ENCODE assay signal across 8 mouse cellular contexts in genomic region chr6:91165210-91165609, GRCm38 (mm10). TPM values are rescaled to one million over a fixed set of nuclear protein-coding genes. Genes with fewer than 3 reads are reported as not detected.
A peak's percentile ranks its signal among the peaks of the same experiment; 100 is the strongest.
DNase-seq lines count a peak whose midpoint lies in the region; ATAC-seq and TF ChIP-seq lines count a peak whose summit lies in the region.

No protein-coding gene starts in this region.

- peaks cover 55% of the 10 kb centered on the region for H3K27me3 ChIP-seq in CH12.LX (replicated peaks)
- H3K27me3 ChIP-seq in lung, embryonic 14.5 days (ENCODE audit: insufficient read depth, low read length) = no peaks in the 10 kb centered on the region

- H3K4me2 ChIP-seq in CH12.LX (ENCODE audit: insufficient read depth, low read depth, poor library complexity, severe bottlenecking) = no peak overlapping the region
- H3K4me2 ChIP-seq in lung, embryonic 14.5 days = no peak overlapping the region

- TF ChIP-seq EP300 in CH12.LX (IDR thresholded peaks at IDR 0.05; ENCODE audit: low read length) = no peak

- in situ Hi-C loops in CH12.LX (cut with MboI; ENCODE audit: low pct_ligation_motif_present, low pct_unique_long_range_greater_than_20kb, low sequenced_read_pairs) = loop anchor here (25.0 kb wide), 1 partner anchor 247 kb away; the partner anchor contains the start of gene Wnt7a

- no peaks in the 10 kb centered on the region for H3K9me3 ChIP-seq in CH12.LX (replicated peaks; ENCODE audit: low read length)
- H3K9me3 ChIP-seq in lung, embryonic 14.5 days (ENCODE audit: low read depth, low read length) = no peaks in the 10 kb centered on the region

- peak; percentile 90 to 91 for TF ChIP-seq CTCF in CH12.LX (conservative IDR thresholded peaks at IDR 0.05 in 1 of 2, IDR thresholded peaks at IDR 0.05 in 1 of 2; ENCODE audit: low read depth in 2 of 2, low read length in 2 of 2)
- TF ChIP-seq CTCF in layer of hippocampus, adult 2 months (conservative IDR thresholded peaks at IDR 0.05) = peak; percentile 98
- TF ChIP-seq CTCF in lung, embryonic 14.5 days (IDR thresholded peaks at IDR 0.05; ENCODE audit: low read depth) = peak; percentile 98
- 0 out of 2 replicates have a peak, but pooled peaks have one; percentile 40 for TF ChIP-seq CTCF in olfactory bulb, adult 2 months (IDR thresholded peaks at IDR 0.05; ENCODE audit: insufficient read depth, low read depth, low read length)

- H3K4me1 ChIP-seq in CH12.LX (ENCODE audit: control insufficient read depth in 1 of 2, insufficient read depth in 2 of 2) = no peaks in the 10 kb centered on the region
- H3K4me1 ChIP-seq in lung, embryonic 14.5 days (ENCODE audit: insufficient read depth) = no peaks in the 10 kb centered on the region
- H3K4me1 ChIP-seq in olfactory bulb, adult 2 months (ENCODE audit: control insufficient read depth, insufficient read depth, low read length) = peaks cover 11% of the 10 kb centered on the region

- H3K79me2 ChIP-seq in CH12.LX (replicated peaks; ENCODE audit: control insufficient read depth, extremely low read depth, insufficient read depth, poor library complexity, severe bottlenecking) = no peaks in the 10 kb centered on the region

- peak; percentile 90 for ATAC-seq in granulocyte monocyte progenitor cell, adult 5-6 weeks (replicated peaks; ENCODE audit: poor library complexity, severe bottlenecking)
- ATAC-seq in lung, embryonic 14.5 days (ENCODE audit: insufficient read depth) = peak; percentile 32; the same call in 1 of the 2 replicates

- no peak overlapping the region for H3K4me3 ChIP-seq in CH12.LX (replicated peaks in 1 of 3; ENCODE audit: low read depth in 2 of 3, low read length in 2 of 3, poor library complexity in 1 of 3)
- H3K4me3 ChIP-seq in layer of hippocampus, adult 2 months = no peak overlapping the region
- no peak overlapping the region for H3K4me3 ChIP-seq in lung, embryonic 14.5 days (ENCODE audit: low read depth, low read length)
- no peak overlapping the region for H3K4me3 ChIP-seq in olfactory bulb, adult 2 months (ENCODE audit: insufficient read depth, low read depth, low read length)

- dilution Hi-C loops in CH12.LX (cut with MboI; ENCODE audit: extremely low pct_ligation_motif_present, extremely low pct_unique_long_range_greater_than_20kb, low sequenced_read_pairs) = no loop called here

- peak; percentile 61 for DNase-seq in CH12.LX (ENCODE audit: extremely low read depth)
- peak; percentile 18 for DNase-seq in adrenal gland, adult 8-10 months
- DNase-seq in embryo, embryonic 10.5 days (ENCODE audit: low spot score) = peak; percentile 87
- DNase-seq in layer of hippocampus, adult 2 months (ENCODE audit: low spot score in 2 of 2) = peak in 1 of 2 experiments; percentile 86
- peak; percentile 87 for DNase-seq in lung, embryonic 14.5 days
- DNase-seq in thymus, postnatal 36 days = peak; percentile 58 to 68

- no peaks in the 10 kb centered on the region for H3K36me3 ChIP-seq in CH12.LX (replicated peaks in 1 of 2; ENCODE audit: control insufficient read depth in 1 of 2, insufficient read depth in 1 of 2, low read length in 1 of 2)
- no peaks in the 10 kb centered on the region for H3K36me3 ChIP-seq in lung, embryonic 14.5 days (ENCODE audit: insufficient read depth)

- peak; percentile 80 for TF ChIP-seq RAD21 in CH12.LX (IDR thresholded peaks at IDR 0.05; ENCODE audit: low read depth, low read length)

- no peak overlapping the region for H3K27ac ChIP-seq in CH12.LX (ENCODE audit: insufficient read depth, low read depth)
- peak overlapping the region; percentile 11; the same call in 1 of the 2 replicates for H3K27ac ChIP-seq in layer of hippocampus, adult 2 months
- no peak overlapping the region for H3K27ac ChIP-seq in lung, embryonic 14.5 days (ENCODE audit: low read depth)
- no peak overlapping the region for H3K27ac ChIP-seq in olfactory bulb, adult 2 months (ENCODE audit: insufficient read depth, low read depth, low read length)

- 32% methylated on average over 3 of the region's 3 CpGs for WGBS in lung, embryonic 14.5 days
- WGBS in olfactory bulb, adult 2 months = 30% methylated on average over 3 of the region's 3 CpGs

- no peak for TF ChIP-seq POLR2A in CH12.LX (IDR thresholded peaks at IDR 0.05; ENCODE audit: low read depth, low read length)
- TF ChIP-seq POLR2A in olfactory bulb, adult 2 months (IDR thresholded peaks at IDR 0.05; ENCODE audit: insufficient read depth, low read depth, low read length) = no peak

- no peak overlapping the region for H3K9ac ChIP-seq in CH12.LX (ENCODE audit: insufficient read depth, low read depth)
- H3K9ac ChIP-seq in lung, embryonic 14.5 days = no peak overlapping the region

TF ChIP-seq in CH12.LX, 34 proteins besides CTCF, POLR2A, EP300 and RAD21:
- peak; percentile 19; the same call in 1 of the 2 replicates for TF ChIP-seq MEF2A (IDR thresholded peaks at IDR 0.05; ENCODE audit: borderline replicate concordance, low read depth, low read length)
- TF ChIP-seq USF2 (conservative IDR thresholded peaks at IDR 0.05; ENCODE audit: low read depth, low read length) = no peak
- peak; percentile 82 for TF ChIP-seq SMC3 (IDR thresholded peaks at IDR 0.05; ENCODE audit: low read depth, low read length)
- no peak for TF ChIP-seq JUND (conservative IDR thresholded peaks at IDR 0.05; ENCODE audit: low read depth, low read length)
- TF ChIP-seq ZC3H11A (IDR thresholded peaks at IDR 0.05; ENCODE audit: low read depth, low read length) = no peak

RNA-seq across cellular contexts. Expression of gene Hdac11, which starts 8.7 kb away (rescaled TPM):
- total RNA-seq in CH12.LX (2012; rRNA removed) = 0.55 and 2.1 TPM in 2 replicates
- 0.22 TPM in 1 of 2 replicates, not detected in the other for total RNA-seq in CH12.LX (2014; rRNA removed)
- polyA plus RNA-seq in CH12.LX (2012; ENCODE audit: insufficient read length, low read depth) = 0.53 and 0.57 TPM in 2 replicates
- total RNA-seq in adrenal gland, adult 8-10 months (2022) = 10 to 100 TPM in 3 of 4 experiments, 1 to 10 TPM in 1; 9.8 to 26.5 (median 20.6) TPM
- 0.32 and 2.5 TPM in 2 replicates for total RNA-seq in granulocyte monocyte progenitor cell, adult 5-6 weeks (2014; fragmentation: Nextera tagmentation)
- total RNA-seq in granulocyte monocyte progenitor cell, adult 5-6 weeks (2017) = 0.43 and 1.5 TPM in 2 replicates
- 100 to 1,000 TPM; 154 to 156 TPM for total RNA-seq in layer of hippocampus, adult 2 months (2021)
- 8.1 and 8.8 TPM in 2 replicates for polyA plus RNA-seq in lung, embryonic 14.5 days (2014; fragmentation: Nextera tagmentation; extraction: Ambion mirVana)
- polyA plus RNA-seq in olfactory bulb, adult 2 months (2012; ENCODE audit: insufficient read depth, insufficient read length, low replicate concordance, missing spikeins) = not detected in 2 replicates

RNA-seq across cellular contexts. Expression of gene Fbln2, which starts 47.0 kb away (rescaled TPM):
- 0.21 and 0.81 TPM in 2 replicates for total RNA-seq in CH12.LX (2012; rRNA removed)
- not detected in 2 replicates for total RNA-seq in CH12.LX (2014; rRNA removed)
- not detected in 2 replicates for polyA plus RNA-seq in CH12.LX (2012; ENCODE audit: insufficient read length, low read depth)
- total RNA-seq in adrenal gland, adult 8-10 months (2022) = 10 to 100 TPM in 3 of 4 experiments, 1 to 10 TPM in 1; 8.8 to 24.6 (median 14.7) TPM
- not detected in 2 replicates for total RNA-seq in granulocyte monocyte progenitor cell, adult 5-6 weeks (2014; fragmentation: Nextera tagmentation)
- total RNA-seq in granulocyte monocyte progenitor cell, adult 5-6 weeks (2017) = not detected in 2 replicates
- total RNA-seq in layer of hippocampus, adult 2 months (2021) = 10 to 100 TPM in 1 of 2 experiments, 1 to 10 TPM in 1; 8.1 to 10.8 TPM
- polyA plus RNA-seq in lung, embryonic 14.5 days (2014; fragmentation: Nextera tagmentation; extraction: Ambion mirVana) = 22.9 and 32.3 TPM in 2 replicates
- polyA plus RNA-seq in olfactory bulb, adult 2 months (2012; ENCODE audit: insufficient read depth, insufficient read length, low replicate concordance, missing spikeins) = not detected in 2 replicates

RNA-seq across cellular contexts. Expression of gene Nup210, which starts 48.6 kb away (rescaled TPM):
- total RNA-seq in CH12.LX (2012; rRNA removed) (103 TPM in 2 replicates), CH12.LX (2014; rRNA removed) (40.5 and 41.9 TPM in 2 replicates)
- 56.9 and 73.1 TPM in 2 replicates for polyA plus RNA-seq in CH12.LX (2012; ENCODE audit: insufficient read length, low read depth)
- total RNA-seq in adrenal gland, adult 8-10 months (2022) = 10 to 100 TPM in 2 of 4 experiments, 1 to 10 TPM in 2; 3.5 to 14.2 (median 9.0) TPM
- 209 and 244 TPM in 2 replicates for total RNA-seq in granulocyte monocyte progenitor cell, adult 5-6 weeks (2014; fragmentation: Nextera tagmentation)
- 201 and 270 TPM in 2 replicates for total RNA-seq in granulocyte monocyte progenitor cell, adult 5-6 weeks (2017)
- 10 to 100 TPM; 19.9 to 22.3 TPM for total RNA-seq in layer of hippocampus, adult 2 months (2021)
- 30.8 and 35.3 TPM in 2 replicates for polyA plus RNA-seq in lung, embryonic 14.5 days (2014; fragmentation: Nextera tagmentation; extraction: Ambion mirVana)
- polyA plus RNA-seq in olfactory bulb, adult 2 months (2012; ENCODE audit: insufficient read depth, insufficient read length, low replicate concordance, missing spikeins) = not detected in 2 replicates

Comparison
In these comparisons a context has a peak if more than half of its experiments do, and no peak if none do; other contexts are left out.
1. CTCF ChIP-seq: peak in every context shown above with its lines; median percentile 98 in layer of hippocampus, adult 2 months; 98 in lung, embryonic 14.5 days; 90 in CH12.LX; 40 in olfactory bulb, adult 2 months.
2. RNA of gene Hdac11, which starts 8.7 kb away (total RNA-seq): 154 to 156 TPM in layer of hippocampus, adult 2 months; 9.8 to 26.5 TPM in adrenal gland, adult 8-10 months, 0.32 to 2.5 TPM in granulocyte monocyte progenitor cell, adult 5-6 weeks and 0.22 to 2.1 TPM in CH12.LX; every median in the first group is over 4 times any median in the second.
3. RNA of gene Fbln2, which starts 47.0 kb away (total RNA-seq): 8.8 to 24.6 TPM in adrenal gland, adult 8-10 months and 8.1 to 10.8 TPM in layer of hippocampus, adult 2 months; 0.21 to 0.81 TPM in CH12.LX and not detected in granulocyte monocyte progenitor cell, adult 5-6 weeks; every median in the first group is over 4 times any median in the second.